Mouse (Mus musculus) MEL (cell line): ENCODE results near the gene Wiz. TPM values are rescaled to one million over a fixed set of nuclear protein-coding genes. Genes with fewer than 3 reads are reported as not detected.
A peak's percentile ranks its signal among the peaks of the same experiment; 100 is the strongest.

Experiments used
- DNase-seq: peaks from one replicate; pipeline ENCODE4 v3.0.0; 2011; ENCODE audit warnings: low read depth, low spot score
- H3K27ac ChIP-seq: 2 replicates; pipeline ENCODE4 v1.5.1; 2012; ENCODE audit warnings: low read depth, mild to moderate bottlenecking, control low read depth, low read length, moderate library complexity; ENCODE audit not compliant: control insufficient read depth
- H3K27me3 ChIP-seq, 2 experiments: fragments of 150-350 bp in 1 of 2; sonication (generic) in 1 of 2; 2 replicates each; pipeline ENCODE4 v1.6.1; 2012; ENCODE audit warnings: low read length in 2 of 2, mild to moderate bottlenecking in 2 of 2, improper control_type of control experiment in 1 of 2, moderate library complexity in 1 of 2; ENCODE audit not compliant: insufficient read depth in 2 of 2, control insufficient read depth in 1 of 2
- H3K36me3 ChIP-seq, 2 experiments: 2 replicates each; pipeline ENCODE4 v1.6.1; 2012 to 2014; ENCODE audit warnings: low read length in 2 of 2, improper control_type of control experiment in 1 of 2, inconsistent platforms in 1 of 2, mild to moderate bottlenecking in 1 of 2; ENCODE audit not compliant: insufficient read depth in 2 of 2, control insufficient read depth in 1 of 2
- H3K4me1 ChIP-seq, 2 experiments: fragments of 150-350 bp in 1 of 2; sonication (generic) in 1 of 2; 2 replicates each; pipeline ENCODE4 v1.6.1; 2012; ENCODE audit warnings: low read length in 2 of 2, improper control_type of control experiment in 1 of 2, mild to moderate bottlenecking in 1 of 2; ENCODE audit not compliant: insufficient read depth in 2 of 2, control insufficient read depth in 1 of 2
- H3K4me3 ChIP-seq, 2 experiments: fragments of 150-350 bp in 1 of 2; sonication (generic) in 1 of 2; 2 replicates each; pipeline ENCODE4 v1.5.1; 2012; ENCODE audit warnings: low read depth in 2 of 2, low read length in 2 of 2, mild to moderate bottlenecking in 2 of 2, moderate library complexity in 2 of 2, control low read depth in 1 of 2, improper control_type of control experiment in 1 of 2; ENCODE audit not compliant: control insufficient read depth in 1 of 2, insufficient read depth in 1 of 2
- H3K79me2 ChIP-seq: 2 replicates; pipeline ENCODE4 v1.6.1; 2012; ENCODE audit warnings: mild to moderate bottlenecking, low read length, moderate library complexity; ENCODE audit not compliant: control insufficient read depth, poor library complexity, insufficient read depth
- H3K9ac ChIP-seq: 2 replicates; pipeline ENCODE4 v1.6.1; 2012; ENCODE audit warnings: low read depth, mild to moderate bottlenecking, control low read depth, low read length, moderate library complexity; ENCODE audit not compliant: control insufficient read depth, poor library complexity, severe bottlenecking
- H3K9me3 ChIP-seq: fragments of 150-350 bp; sonication (generic); replicated peaks from 2 replicates; pipeline ENCODE4 v1.6.1; 2012; ENCODE audit warnings: mild to moderate bottlenecking, low read length, improper control_type of control experiment, moderate library complexity; ENCODE audit not compliant: insufficient read depth
- BHLHE40 ChIP-seq: IDR thresholded peaks from 2 replicates; pipeline ENCODE4 v1.6.1; 2012; ENCODE audit warnings: low read depth, mild to moderate bottlenecking, inconsistent platforms, low read length, improper control_type of control experiment, borderline replicate concordance
- CTCF ChIP-seq, 3 experiments: IDR thresholded peaks in 2 of 3; conservative IDR thresholded peaks in 1 of 3; 2 replicates each; pipeline ENCODE4 v1.5.1; 2011 to 2012; ENCODE audit warnings: low read length in 3 of 3, low read depth in 2 of 3, mild to moderate bottlenecking in 2 of 3, improper control_type of control experiment in 1 of 3, inconsistent platforms in 1 of 3, mixed read lengths in 1 of 3, moderate library complexity in 1 of 3; ENCODE audit not compliant: control insufficient read depth in 1 of 3, insufficient read depth in 1 of 3, poor library complexity in 1 of 3, severe bottlenecking in 1 of 3
- E2F4 ChIP-seq: IDR thresholded peaks from 2 replicates; pipeline ENCODE4 v1.6.1; 2011; ENCODE audit warnings: low read depth, low read length, improper control_type of control experiment, borderline replicate concordance
- ELF1 ChIP-seq: IDR thresholded peaks from 2 replicates; pipeline ENCODE4 v1.6.1; 2014; ENCODE audit warnings: low read depth, mild to moderate bottlenecking, inconsistent platforms, low read length, improper control_type of control experiment, moderate library complexity
- EP300 ChIP-seq, 2 experiments: IDR thresholded peaks; 2 replicates each; pipeline ENCODE4 v1.6.1; 2011; ENCODE audit warnings: improper control_type of control experiment in 2 of 2, low read length in 2 of 2, low read depth in 1 of 2, mild to moderate bottlenecking in 1 of 2
- ETS1 ChIP-seq: IDR thresholded peaks from 2 replicates; pipeline ENCODE4 v1.6.1; 2012; ENCODE audit warnings: low read depth, mild to moderate bottlenecking, inconsistent platforms, low read length, improper control_type of control experiment, moderate library complexity
- GATA1 ChIP-seq: IDR thresholded peaks from 2 replicates; pipeline ENCODE4 v1.6.1; 2011; ENCODE audit warnings: low read depth, low read length, improper control_type of control experiment
- JUND ChIP-seq: IDR thresholded peaks from 2 replicates; pipeline ENCODE4 v1.6.1; 2011; ENCODE audit warnings: low read depth, mild to moderate bottlenecking, improper control_type of control experiment, low read length
- KAT2A ChIP-seq: conservative IDR thresholded peaks from 2 replicates; pipeline ENCODE4 v1.6.1; 2012; ENCODE audit warnings: low read depth, low read length, improper control_type of control experiment, inconsistent platforms
- MAZ ChIP-seq: IDR thresholded peaks from 2 replicates; pipeline ENCODE4 v1.6.1; 2012; ENCODE audit warnings: low read depth, mild to moderate bottlenecking, inconsistent platforms, low read length, improper control_type of control experiment
- MXI1 ChIP-seq: IDR thresholded peaks from 2 replicates; pipeline ENCODE4 v1.6.1; 2011; ENCODE audit warnings: mild to moderate bottlenecking, low read depth, low read length, improper control_type of control experiment
- MYC ChIP-seq: IDR thresholded peaks from 2 replicates; pipeline ENCODE4 v1.6.1; 2011; ENCODE audit warnings: low read depth, mild to moderate bottlenecking, low read length, improper control_type of control experiment, moderate library complexity
- POLR2AphosphoS5 ChIP-seq: IDR thresholded peaks from 2 replicates; pipeline ENCODE4 v1.6.1; 2012; ENCODE audit warnings: low read depth, borderline replicate concordance, mild to moderate bottlenecking, inconsistent platforms, low read length, moderate library complexity, mixed read lengths
- RAD21 ChIP-seq: IDR thresholded peaks from 2 replicates; pipeline ENCODE4 v1.6.1; 2011; ENCODE audit warnings: mild to moderate bottlenecking, low read depth, low read length, improper control_type of control experiment
- RCOR1 ChIP-seq: IDR thresholded peaks from 2 replicates; pipeline ENCODE4 v1.6.1; 2012; ENCODE audit warnings: low read depth, mild to moderate bottlenecking, inconsistent platforms, low read length, improper control_type of control experiment
- SIN3A ChIP-seq: IDR thresholded peaks from 2 replicates; pipeline ENCODE4 v1.6.1; 2012; ENCODE audit warnings: low read length, improper control_type of control experiment, inconsistent platforms
- SMC3 ChIP-seq: IDR thresholded peaks from 2 replicates; pipeline ENCODE4 v1.6.1; 2011; ENCODE audit warnings: low read depth, low read length, improper control_type of control experiment
- TBP ChIP-seq: IDR thresholded peaks from 2 replicates; pipeline ENCODE4 v1.8.0; 2011; ENCODE audit warnings: low read depth, low read length, improper control_type of control experiment
- UBTF ChIP-seq: IDR thresholded peaks from 2 replicates; pipeline ENCODE4 v1.6.1; 2012; ENCODE audit warnings: low read depth, mild to moderate bottlenecking, inconsistent platforms, low read length, improper control_type of control experiment, moderate library complexity, borderline replicate concordance; ENCODE audit not compliant: insufficient read depth
- polyA plus RNA-seq, 2 experiments: library from polyadenylated mRNA; stranded (reverse) in 1 of 2; unstranded in 1 of 2; fragments of >175 nt in 1 of 2; fragments of >200 nt in 1 of 2; gene quantifications; 2 replicates each; pipeline versions ENCODE4 v1.2.1 to v1.2.4; 2012; ENCODE audit warnings: low replicate concordance in 2 of 2, low read depth in 1 of 2; ENCODE audit not compliant: insufficient read length in 2 of 2, insufficient read depth in 1 of 2, missing spikeins in 1 of 2
- total RNA-seq: library from RNA; depleted of rRNA; stranded (reverse); fragments of 300-350 nt; gene quantifications from 2 replicates; pipeline ENCODE4 v1.2.3, GENCODE M21; 2012

Gene Wiz
- total and polyA plus RNA-seq, 3 experiments, result 4.4 to 44.1 TPM; not detected in 1

DNA sequence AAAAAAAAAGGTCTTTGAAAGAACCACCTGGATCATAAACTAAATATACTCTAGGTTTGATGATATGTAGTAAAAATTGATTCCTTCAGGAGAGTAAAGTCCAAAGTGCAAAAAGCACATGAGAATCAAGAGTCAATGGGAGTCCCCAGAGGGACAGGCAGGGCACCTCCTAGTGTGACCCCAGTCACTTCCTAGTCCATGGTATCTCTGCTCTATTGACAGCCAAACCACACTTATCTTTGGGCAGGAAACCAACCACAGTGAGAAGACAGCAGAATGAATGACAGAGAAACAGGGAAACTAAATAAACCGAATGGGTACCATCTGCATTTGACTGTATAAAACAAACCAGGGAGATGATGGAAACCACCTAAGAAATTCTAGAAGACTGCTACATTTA is 49.1 kb downstream of the Wiz start:
- TF ChIP-seq ETS1 (peak; percentile 39; the same call in 1 of the 2 replicates), RCOR1 (0 out of 2 replicates have a peak, but pooled peaks have one; percentile 47), MXI1 (peak; percentile 35; the same call in 1 of the 2 replicates), JUND (no peak), SMC3 (0 out of 2 replicates have a peak, but pooled peaks have one; percentile 9), ELF1 (peak; percentile 46; the same call in 1 of the 2 replicates), EP300 (IDR thresholded peaks at IDR 0.05; ENCODE audit: low read depth in 1 of 2, low read length in 2 of 2) (peak in 1 of 2 experiments; percentile 53; a peak in 3 of 4 replicates), UBTF (no peak), GATA1 (peak; percentile 76), SIN3A (peak; percentile 62)
- DNase-seq, result peak; percentile 64
- Histone ChIP-seq H3K27ac (no peak overlapping the region), H3K36me3 (peaks cover 16 to 19% of the 10 kb centered on the region in 2 experiments), H3K4me3 (no peak overlapping the region), H3K79me2 (no peaks in the 10 kb centered on the region), H3K27me3 (no peaks in the 10 kb centered on the region), H3K4me1 (peaks cover 9 to 17% of the 10 kb centered on the region in 2 experiments), H3K9ac (no peak overlapping the region), H3K9me3 (no peaks in the 10 kb centered on the region)

- no peaks in the 10 kb centered on the region for H3K79me2 ChIP-seq
- no peak overlapping the region for H3K27ac ChIP-seq
- no peak for DNase-seq
- TF ChIP-seq E2F4 (no peak), POLR2AphosphoS5 (no peak), ELF1 (no peak), CTCF (IDR thresholded peaks at IDR 0.05 in 2 of 3, conservative IDR thresholded peaks at IDR 0.05 in 1 of 3; ENCODE audit: control insufficient read depth in 1 of 3, insufficient read depth in 1 of 3, low read depth in 2 of 3, low read length in 3 of 3, poor library complexity in 1 of 3, severe bottlenecking in 1 of 3) (no peak), RCOR1 (no peak), SIN3A (no peak), KAT2A (no peak), ETS1 (no peak), TBP (no peak), GATA1 (no peak), RAD21 (no peak), BHLHE40 (no peak), MAZ (no peak), UBTF (no peak), JUND (no peak), SMC3 (no peak), MYC (no peak)
- H3K4me3 ChIP-seq, result no peak overlapping the region
- no peak overlapping the region for H3K9ac ChIP-seq
- no peaks in the 10 kb centered on the region for H3K27me3 ChIP-seq
- H3K4me1 ChIP-seq, result peaks cover 9 to 12% of the 10 kb centered on the region in 2 experiments
- peaks cover 10 to 11% of the 10 kb centered on the region in 2 experiments; a peak in 3 of 4 replicates for H3K36me3 ChIP-seq
- H3K9me3 ChIP-seq, result no peaks in the 10 kb centered on the region
These were observed 53.4 kb downstream of the Wiz start for GRCm38 (mm10) chr17:32335869-32336268.
